Mouse (Mus musculus) embryonic fibroblast, embryonic 13.5 days (primary cell): ENCODE data around the gene Xpo4.

Experiments
- CTCF ChIP-seq: IDR thresholded peaks from 2 replicates; pipeline ENCODE4 v1.5.1; 2011; ENCODE audit warnings: mild to moderate bottlenecking, control low read depth, low read length, moderate library complexity, borderline replicate concordance; ENCODE audit not compliant: insufficient read depth
- POLR2A ChIP-seq: IDR thresholded peaks from 2 replicates; pipeline ENCODE4 v1.6.1; 2011; ENCODE audit warnings: low read depth, mild to moderate bottlenecking, control low read depth, low read length, moderate library complexity

DNA sequence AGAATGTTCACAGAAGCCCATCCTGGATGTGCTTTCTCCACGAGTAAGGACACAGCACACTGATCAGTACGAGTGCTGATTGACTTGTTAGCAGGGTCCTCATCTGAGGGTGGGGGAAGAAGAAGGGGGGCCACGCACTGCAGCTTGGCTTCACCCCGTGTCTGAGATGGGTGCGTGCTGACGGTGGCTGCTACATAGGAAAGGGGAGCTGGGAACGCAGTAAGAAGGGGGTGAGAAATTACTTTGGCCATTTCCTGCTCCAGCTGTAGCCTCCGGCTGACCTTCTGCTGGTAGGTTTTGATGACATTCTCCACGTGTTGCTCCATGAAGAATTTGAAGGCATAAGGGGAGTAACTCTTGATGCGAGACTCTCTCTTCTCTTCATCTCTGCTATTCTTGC is 33.8 kb upstream of the Xpo4 start:
- TF ChIP-seq POLR2A = no peak
- TF ChIP-seq CTCF = no peak
